Mouse (Mus musculus): Measurements from ENCODE around the gene Pip5k1c.

DNA sequence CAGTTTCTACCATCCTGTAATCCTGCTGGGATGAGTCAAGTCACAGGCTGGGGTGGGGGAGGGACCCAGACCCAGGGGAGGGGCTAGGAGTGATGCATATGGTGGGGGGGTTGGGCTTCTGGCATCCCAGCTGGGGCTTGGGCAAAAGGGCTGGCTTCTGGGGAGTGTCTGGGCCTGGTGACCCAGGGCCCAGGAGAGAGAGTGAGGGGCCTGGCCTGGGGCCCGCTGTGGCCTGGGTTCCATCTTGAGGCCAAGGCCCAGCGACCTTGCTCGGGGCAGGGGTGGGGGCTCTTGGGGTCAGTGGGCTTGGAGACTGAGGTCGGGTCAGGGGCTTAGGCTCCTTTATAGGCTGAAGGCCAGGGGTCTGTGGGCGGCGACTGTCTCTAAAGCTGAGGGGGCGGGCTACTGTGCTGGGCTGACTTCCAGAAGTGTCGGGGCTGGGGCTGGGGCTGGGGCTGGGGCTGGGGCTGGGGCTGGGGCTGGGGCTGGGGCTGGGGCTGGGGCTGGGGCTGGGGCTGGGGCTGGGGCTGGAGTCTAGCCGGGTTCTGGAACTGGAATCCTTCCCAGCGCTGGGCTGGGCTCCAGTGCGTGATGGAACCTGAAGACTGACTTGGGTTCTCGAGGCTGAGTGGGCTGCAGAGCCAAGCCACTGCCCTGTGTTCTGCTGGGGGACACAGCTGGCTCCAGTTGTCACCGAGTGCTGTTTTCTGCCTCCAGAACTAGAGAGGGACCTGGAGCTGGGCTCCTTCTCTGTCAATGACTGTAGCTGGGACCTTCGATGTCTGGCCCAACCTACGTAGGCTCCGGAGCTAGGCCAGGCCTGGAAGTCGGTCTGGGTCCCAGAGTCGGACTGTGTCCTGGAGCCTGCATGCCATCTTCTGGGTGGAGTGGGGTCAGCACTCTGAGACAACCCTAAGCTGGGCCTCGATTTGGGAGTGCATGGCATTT is 42.9 kb downstream of the Pip5k1c start:
- peak; percentile 51 for TF ChIP-seq CTCF (IDR thresholded peaks at IDR 0.05; ENCODE audit: low read depth)
- TF ChIP-seq EP300 (optimal IDR thresholded peaks at IDR 0.05) = no peak

Measured in stomach, postnatal 0 days (tissue).